Mouse (Mus musculus) ES-E14 (cell line): ENCODE data around the gene Ube2d2b.

Source experiments
- HCFC1 ChIP-seq: IDR thresholded peaks from 2 replicates; pipeline ENCODE4 v1.6.1; 2012; ENCODE audit warnings: low read length, inconsistent platforms, borderline replicate concordance; ENCODE audit not compliant: insufficient read depth
- MAFK ChIP-seq: IDR thresholded peaks from 2 replicates; pipeline ENCODE4 v1.6.1; 2014; ENCODE audit warnings: mild to moderate bottlenecking, low read depth, low read length, inconsistent platforms; ENCODE audit not compliant: insufficient read depth
- ZC3H11A ChIP-seq: IDR thresholded peaks from 2 replicates; pipeline ENCODE4 v1.6.1; 2012; ENCODE audit warnings: low read depth, mild to moderate bottlenecking, inconsistent platforms, low read length, borderline replicate concordance

DNA sequence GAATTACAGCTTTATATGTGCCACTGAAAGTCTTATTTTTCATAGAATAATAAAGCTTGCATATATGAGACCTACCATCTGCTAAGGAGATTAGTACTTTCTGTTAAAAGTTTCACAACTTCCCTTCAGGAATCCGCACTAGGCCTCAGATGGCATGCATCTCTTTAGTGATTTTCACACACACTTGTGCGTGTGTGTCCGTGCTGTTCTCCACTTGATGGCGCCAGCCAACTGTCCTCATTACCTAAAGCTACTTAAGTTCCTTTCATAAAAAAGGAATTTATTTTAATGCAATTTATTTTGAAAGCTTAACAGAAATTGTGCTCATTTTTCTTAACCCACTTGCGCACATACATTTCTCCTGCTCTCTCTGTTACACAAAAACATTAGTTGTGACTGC, 40.4 kb upstream of the Ube2d2b start:
- no peak for TF ChIP-seq HCFC1
- TF ChIP-seq ZC3H11A = no peak
- TF ChIP-seq MAFK = no peak
